Mouse (Mus musculus): ENCODE results near the gene Ace. TPM values are rescaled to one million over a fixed set of nuclear protein-coding genes. Genes with fewer than 3 reads are reported as not detected.
A peak's percentile ranks its signal among the peaks of the same experiment; 100 is the strongest.
"Not testable (repeated sequence)": the region's sequence is repeated elsewhere in the genome, so short reads cannot be mapped to it uniquely, and the experiment has no call there.

Ace gene
- polyA plus RNA-seq, 1 experiment, result 0.27 TPM

GRCm38 (mm10) chr11:106012711-106013110 lies 45.0 kb downstream of the Ace start:
- Histone ChIP-seq H3K4me1 (ENCODE audit: control insufficient read depth, insufficient read depth, low read length) (no peaks in the 10 kb centered on the region), H3K4me3 (ENCODE audit: insufficient read depth, low read length) (no peak overlapping the region), H3K27ac (ENCODE audit: insufficient read depth, low read depth, low read length) (no peak overlapping the region)
- no peak for TF ChIP-seq CTCF (IDR thresholded peaks at IDR 0.05; ENCODE audit: low read depth, low read length)

- no peak overlapping the region for H3K27ac ChIP-seq (ENCODE audit: insufficient read depth, low read depth, low read length)
- no peak for TF ChIP-seq POLR2A (IDR thresholded peaks at IDR 0.05; ENCODE audit: borderline replicate concordance, low read depth, low read length)
- TF ChIP-seq CTCF (IDR thresholded peaks at IDR 0.05; ENCODE audit: low read depth, low read length), result no peak
- no peak overlapping the region for H3K4me3 ChIP-seq (ENCODE audit: insufficient read depth, low read length)
- no peaks in the 10 kb centered on the region for H3K4me1 ChIP-seq (ENCODE audit: control insufficient read depth, insufficient read depth, low read length)
These were observed 45.9 kb downstream of the Ace start for GRCm38 (mm10) chr11:106013556-106014225.

GRCm38 (mm10) chr11:106016440-106016839 lies 48.7 kb downstream of the Ace start:
- no peak overlapping the region for H3K4me3 ChIP-seq (ENCODE audit: insufficient read depth, low read length)
- TF ChIP-seq POLR2A (IDR thresholded peaks at IDR 0.05; ENCODE audit: borderline replicate concordance, low read depth, low read length) (no peak), CTCF (IDR thresholded peaks at IDR 0.05; ENCODE audit: low read depth, low read length) (no peak)
- no peak overlapping the region for H3K27ac ChIP-seq (ENCODE audit: insufficient read depth, low read depth, low read length)
- H3K4me1 ChIP-seq (ENCODE audit: control insufficient read depth, insufficient read depth, low read length), result no peaks in the 10 kb centered on the region

- TF ChIP-seq CTCF (IDR thresholded peaks at IDR 0.05; ENCODE audit: low read depth, low read length) (no peak), POLR2A (IDR thresholded peaks at IDR 0.05; ENCODE audit: borderline replicate concordance, low read depth, low read length) (no peak)
- no peak overlapping the region for H3K4me3 ChIP-seq (ENCODE audit: insufficient read depth, low read length)
These were observed 52.5 kb downstream of the Ace start for GRCm38 (mm10) chr11:106020051-106020763.

GRCm38 (mm10) chr11:106025774-106026173 lies 58.0 kb downstream of the Ace start:
- Histone ChIP-seq H3K4me1 (ENCODE audit: control insufficient read depth, insufficient read depth, low read length) (no peaks in the 10 kb centered on the region), H3K27ac (ENCODE audit: insufficient read depth, low read depth, low read length) (no peak overlapping the region), H3K4me3 (ENCODE audit: insufficient read depth, low read length) (no peak overlapping the region)
- TF ChIP-seq POLR2A (IDR thresholded peaks at IDR 0.05; ENCODE audit: borderline replicate concordance, low read depth, low read length), result no peak
- TF ChIP-seq CTCF (IDR thresholded peaks at IDR 0.05; ENCODE audit: low read depth, low read length), result no peak

More at GRCm38 (mm10) chr11:106020051-106020763, 52.5 kb downstream of the Ace start:
- Histone ChIP-seq H3K27ac (ENCODE audit: insufficient read depth, low read depth, low read length) (no peak overlapping the region), H3K4me1 (ENCODE audit: control insufficient read depth, insufficient read depth, low read length) (no peaks in the 10 kb centered on the region)

GRCm38 (mm10) chr11:106026465-106027151 lies 58.9 kb downstream of the Ace start:
- Histone ChIP-seq H3K27ac (ENCODE audit: insufficient read depth, low read depth, low read length) (no peak overlapping the region), H3K4me1 (ENCODE audit: control insufficient read depth, insufficient read depth, low read length) (no peaks in the 10 kb centered on the region), H3K4me3 (ENCODE audit: insufficient read depth, low read length) (no peak overlapping the region)
- TF ChIP-seq CTCF (IDR thresholded peaks at IDR 0.05; ENCODE audit: low read depth, low read length), result peak; percentile 96
- TF ChIP-seq POLR2A (IDR thresholded peaks at IDR 0.05; ENCODE audit: borderline replicate concordance, low read depth, low read length), result no peak

GRCm38 (mm10) chr11:106027607-106028006 lies 59.9 kb downstream of the Ace start:
- no peaks in the 10 kb centered on the region for H3K4me1 ChIP-seq (ENCODE audit: control insufficient read depth, insufficient read depth, low read length)
- H3K4me3 ChIP-seq (ENCODE audit: insufficient read depth, low read length), result no peak overlapping the region
- no peak overlapping the region for H3K27ac ChIP-seq (ENCODE audit: insufficient read depth, low read depth, low read length)
- TF ChIP-seq CTCF (IDR thresholded peaks at IDR 0.05; ENCODE audit: low read depth, low read length), result no peak

GRCm38 (mm10) chr11:106032074-106032473 lies 64.3 kb downstream of the Ace start:
- peak overlapping the region; percentile 50 for H3K4me3 ChIP-seq (ENCODE audit: insufficient read depth, low read length)
- not testable (repeated sequence) for H3K4me1 ChIP-seq (ENCODE audit: control insufficient read depth, insufficient read depth, low read length); H3K27ac ChIP-seq (ENCODE audit: insufficient read depth, low read depth, low read length)

- peaks cover 2% of the 10 kb centered on the region; the same call in 1 of the 2 replicates for H3K4me1 ChIP-seq (ENCODE audit: control insufficient read depth, insufficient read depth, low read length)
- H3K27ac ChIP-seq (ENCODE audit: insufficient read depth, low read depth, low read length), result peak overlapping the region; percentile 56
- TF ChIP-seq POLR2A (IDR thresholded peaks at IDR 0.05; ENCODE audit: borderline replicate concordance, low read depth, low read length) (no peak), CTCF (IDR thresholded peaks at IDR 0.05; ENCODE audit: low read depth, low read length) (no peak)
- H3K4me3 ChIP-seq (ENCODE audit: insufficient read depth, low read length), result peak overlapping the region; percentile 22; the same call in 1 of the 2 replicates
These were observed 65.8 kb downstream of the Ace start for GRCm38 (mm10) chr11:106033491-106033919.

GRCm38 (mm10) chr11:106034986-106035385 lies 67.2 kb downstream of the Ace start:
- H3K4me3 ChIP-seq (ENCODE audit: insufficient read depth, low read length), result no peak overlapping the region

More at GRCm38 (mm10) chr11:106034986-106035385, 67.2 kb downstream of the Ace start:
- Histone ChIP-seq H3K4me1 (ENCODE audit: control insufficient read depth, insufficient read depth, low read length) (peaks cover 5% of the 10 kb centered on the region; the same call in 1 of the 2 replicates), H3K27ac (ENCODE audit: insufficient read depth, low read depth, low read length) (no peak overlapping the region)
- TF ChIP-seq POLR2A (IDR thresholded peaks at IDR 0.05; ENCODE audit: borderline replicate concordance, low read depth, low read length) (no peak), CTCF (IDR thresholded peaks at IDR 0.05; ENCODE audit: low read depth, low read length) (no peak)

Measured in bone marrow macrophage, adult 2 months (primary cell).